Mouse (Mus musculus): Measurements from ENCODE around the gene Tcf7l1.

The Tcf7l1 gene

DNA sequence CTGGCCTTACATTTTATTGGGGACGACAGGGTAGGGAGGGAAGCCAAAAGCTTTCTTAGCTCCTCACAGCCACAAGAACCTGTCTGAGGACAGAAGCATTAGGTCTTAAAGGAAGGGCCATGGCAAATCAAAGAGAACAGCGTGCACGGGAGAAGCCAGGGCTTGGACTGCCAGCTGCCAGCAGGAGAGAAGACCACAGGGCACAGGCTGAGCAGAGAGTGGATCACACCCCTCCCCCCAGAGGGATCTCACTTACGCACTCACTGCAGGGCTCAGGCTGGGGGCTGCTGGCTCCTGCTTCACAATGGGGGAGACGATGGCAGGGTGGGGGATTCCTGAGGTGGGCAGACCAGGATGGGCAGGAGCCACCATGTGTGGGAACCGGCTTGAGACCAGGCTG lies 157.4 kb downstream of the Tcf7l1 start:
- no peak for DNase-seq (ENCODE audit: inconsistent age in 2 of 2, low spot score in 1 of 2)

DNA sequence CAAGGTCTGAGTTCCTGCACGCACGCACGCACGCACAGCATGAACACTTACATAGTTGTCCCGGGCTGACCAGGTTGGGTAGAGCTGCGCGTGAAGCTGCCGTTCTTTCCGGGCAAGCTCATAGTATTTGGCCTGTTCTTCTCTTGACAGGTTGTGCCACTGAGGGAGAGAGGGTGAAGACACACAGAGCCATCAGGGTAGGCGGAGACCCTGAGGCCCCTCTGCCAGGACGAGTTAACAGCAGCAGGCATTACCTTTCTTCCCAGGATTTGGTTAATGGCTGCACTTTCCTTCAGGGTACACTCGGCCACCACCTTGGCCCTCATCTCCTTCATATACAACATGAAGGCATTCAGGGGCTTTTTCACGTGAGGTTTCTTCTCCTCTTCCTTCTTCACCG lies 158.1 kb downstream of the Tcf7l1 start:
- DNase-seq (ENCODE audit: inconsistent age in 2 of 2, low spot score in 1 of 2), result no peak

DNA sequence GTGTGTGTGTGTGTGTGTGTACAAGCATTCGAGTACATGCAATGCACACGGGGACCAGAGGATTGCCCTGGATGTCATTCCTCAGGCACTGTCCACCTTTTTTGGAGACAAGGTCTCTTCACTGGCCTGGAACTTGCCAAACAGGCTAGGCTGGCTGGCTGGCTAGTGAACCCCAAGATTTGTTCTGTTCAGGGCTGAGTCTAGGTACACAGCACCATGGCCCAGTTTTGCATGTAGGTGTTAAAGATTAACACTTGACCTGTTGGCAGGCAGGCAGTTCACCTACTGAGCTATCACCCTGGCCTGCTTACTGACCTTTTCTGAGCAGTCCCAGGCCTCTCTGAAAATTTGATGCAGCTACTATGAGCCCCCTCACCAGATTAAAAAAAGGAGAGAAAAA lies 158.7 kb downstream of the Tcf7l1 start:
- no peak for DNase-seq (ENCODE audit: inconsistent age in 2 of 2, low spot score in 1 of 2)

DNA sequence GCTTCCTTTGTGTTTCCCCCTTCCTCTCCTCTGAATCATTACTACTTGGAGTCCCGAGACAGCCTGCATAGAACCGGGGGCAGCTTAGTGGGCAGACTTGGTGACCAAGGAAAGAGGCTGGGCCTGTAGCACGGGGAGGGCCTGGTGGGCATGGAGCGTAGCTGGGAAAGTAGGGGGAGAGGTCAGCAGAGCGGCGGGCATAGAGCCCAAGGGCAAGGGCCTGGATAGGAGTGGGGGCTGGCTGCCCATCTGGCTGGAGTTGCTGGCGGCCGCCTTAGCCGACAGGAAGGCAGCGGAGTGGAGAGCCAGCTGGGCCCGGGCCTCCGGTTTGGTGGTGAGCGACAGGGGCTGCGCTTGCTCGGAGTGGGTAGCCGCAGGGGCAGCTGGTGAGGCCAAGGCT lies 161.8 kb downstream of the Tcf7l1 start:
- no peak for DNase-seq (ENCODE audit: inconsistent age in 2 of 2, low spot score in 1 of 2)

DNA sequence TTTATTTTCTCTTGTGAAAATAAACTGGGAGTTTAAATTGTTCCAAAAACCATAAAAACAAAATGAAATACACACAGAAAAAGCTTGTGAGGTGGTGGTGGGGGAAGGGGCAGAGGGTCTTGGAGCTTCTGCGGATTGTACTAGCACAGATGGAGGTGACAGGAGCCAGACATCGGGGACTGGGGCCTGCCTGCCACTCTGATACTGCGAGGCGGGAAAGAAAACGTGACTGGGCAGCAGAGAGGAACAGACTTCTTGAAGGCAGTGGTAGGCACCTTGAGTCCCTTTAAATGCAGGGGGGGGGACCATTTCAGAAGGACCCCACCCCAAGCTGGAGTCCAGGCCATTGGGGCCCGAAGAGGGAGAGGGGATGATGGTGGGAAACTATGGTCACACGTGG lies 162.7 kb downstream of the Tcf7l1 start:
- no peak for DNase-seq (ENCODE audit: inconsistent age in 2 of 2, low spot score in 1 of 2)

DNA sequence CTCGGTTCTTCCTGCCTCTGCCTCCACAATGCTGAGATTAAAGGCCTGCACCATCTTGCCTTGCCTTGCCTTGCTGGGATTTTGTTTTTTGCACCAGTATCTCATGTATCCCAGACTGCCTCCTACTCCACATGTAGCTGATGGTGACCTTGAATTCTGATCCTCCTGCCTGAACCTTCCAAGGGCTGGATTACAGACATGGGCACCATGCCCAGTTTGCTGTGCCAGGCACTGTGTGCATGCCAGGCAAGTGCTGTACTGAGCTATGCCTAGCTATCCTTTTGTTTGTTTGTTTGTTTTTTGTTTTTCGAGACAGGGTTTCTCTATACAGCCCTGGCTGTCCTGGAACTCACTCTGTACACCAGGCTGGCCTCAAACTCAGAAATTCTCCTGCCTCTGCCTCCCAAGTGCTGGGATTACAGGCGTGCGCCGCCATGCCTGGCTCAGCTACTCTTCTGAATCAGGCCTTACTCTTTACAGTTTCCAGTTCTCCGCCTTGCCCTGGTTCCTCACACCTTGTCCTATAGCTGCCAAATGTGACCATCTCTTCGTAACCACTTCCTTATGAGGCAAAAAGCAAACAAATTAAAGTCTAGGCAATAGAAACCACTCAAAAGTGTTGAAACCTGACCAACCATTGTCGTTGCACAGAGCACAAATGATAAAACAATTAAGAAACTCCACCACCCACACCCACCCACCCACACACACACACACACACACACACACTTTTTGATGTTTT lies 165.2 kb downstream of the Tcf7l1 start:
- DNase-seq (ENCODE audit: inconsistent age in 2 of 2, low spot score in 1 of 2), result peak; percentile 73 to 86

DNA sequence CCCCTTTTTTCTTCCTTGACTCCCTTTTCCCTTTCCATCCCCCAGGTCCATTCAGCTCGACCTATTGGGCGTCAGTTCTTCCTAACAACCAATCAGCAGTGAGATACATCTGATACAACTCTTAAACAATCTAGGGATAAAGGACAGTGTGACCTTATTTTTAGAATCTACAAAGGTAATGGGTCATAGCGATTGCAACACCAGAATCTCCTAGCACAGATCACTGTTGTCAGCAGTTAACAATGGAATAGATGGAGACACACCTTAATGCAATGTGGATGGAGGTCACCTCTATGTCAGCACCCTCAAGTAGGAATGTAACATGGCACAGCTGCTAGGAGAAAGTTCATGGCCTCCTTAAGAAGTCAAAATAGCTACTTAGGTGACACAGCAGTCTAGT lies 166.1 kb downstream of the Tcf7l1 start:
- peak in 1 of 2 experiments; percentile 34 for DNase-seq (ENCODE audit: inconsistent age in 2 of 2, low spot score in 1 of 2)

DNA sequence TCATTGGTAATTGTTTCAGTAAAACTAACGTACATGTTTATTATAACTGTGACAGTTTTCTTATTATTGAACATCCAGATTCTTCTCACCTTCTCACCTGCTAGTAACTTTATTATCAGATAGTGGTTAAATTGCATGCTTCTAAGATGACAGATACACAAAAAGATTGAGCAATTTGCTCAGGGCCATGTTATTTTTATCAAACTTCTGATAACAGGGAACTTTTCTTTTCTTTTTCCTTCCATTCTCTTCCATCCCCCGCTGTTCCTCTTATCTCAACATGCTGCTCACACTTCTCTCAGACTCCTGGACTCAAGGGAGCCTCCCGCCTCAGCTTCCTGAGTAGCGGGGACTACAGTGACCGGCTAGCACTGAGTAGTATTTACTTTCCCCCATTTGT lies 168.1 kb downstream of the Tcf7l1 start:
- DNase-seq (ENCODE audit: inconsistent age in 2 of 2, low spot score in 1 of 2), result no peak

DNA sequence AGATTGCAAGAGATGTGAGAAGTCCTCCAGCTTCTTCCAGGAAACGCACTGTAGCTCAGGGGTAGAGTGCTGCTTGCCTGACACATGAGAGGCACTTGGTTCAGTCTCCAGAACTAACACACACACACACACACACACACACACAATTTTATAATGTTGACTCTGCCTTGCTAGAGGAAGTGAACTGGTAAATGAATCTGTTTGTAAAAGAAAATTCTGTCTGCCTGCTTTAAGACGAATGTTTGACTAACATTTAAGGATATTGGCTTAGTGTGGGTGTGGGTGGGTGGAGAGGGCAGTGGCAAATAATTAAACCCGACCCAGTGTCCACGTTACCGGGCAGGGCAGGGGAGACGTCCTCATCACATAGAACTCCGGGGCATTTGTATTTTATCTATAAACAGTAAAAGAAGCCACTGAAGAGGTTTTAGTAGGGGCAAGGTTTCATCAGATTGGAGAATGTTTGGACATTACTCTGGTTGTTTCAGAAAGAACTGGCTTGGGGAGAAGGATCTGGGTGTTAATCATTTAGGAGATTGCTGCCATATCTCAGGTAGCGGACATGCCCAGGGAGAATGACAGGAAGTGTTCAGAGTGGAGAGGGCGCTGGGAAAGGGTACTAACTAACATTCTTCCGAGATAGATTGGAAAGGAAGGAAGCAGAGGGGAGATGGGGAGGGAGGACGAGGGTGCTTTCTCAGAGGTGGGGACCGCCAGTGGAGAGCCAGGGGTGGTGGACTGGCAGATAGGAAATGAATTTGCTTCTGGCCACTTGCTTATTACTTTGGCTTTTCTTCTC lies 169.1 kb downstream of the Tcf7l1 start:
- DNase-seq (ENCODE audit: inconsistent age in 2 of 2, low spot score in 1 of 2), result peak in 1 of 2 experiments; percentile 23

DNA sequence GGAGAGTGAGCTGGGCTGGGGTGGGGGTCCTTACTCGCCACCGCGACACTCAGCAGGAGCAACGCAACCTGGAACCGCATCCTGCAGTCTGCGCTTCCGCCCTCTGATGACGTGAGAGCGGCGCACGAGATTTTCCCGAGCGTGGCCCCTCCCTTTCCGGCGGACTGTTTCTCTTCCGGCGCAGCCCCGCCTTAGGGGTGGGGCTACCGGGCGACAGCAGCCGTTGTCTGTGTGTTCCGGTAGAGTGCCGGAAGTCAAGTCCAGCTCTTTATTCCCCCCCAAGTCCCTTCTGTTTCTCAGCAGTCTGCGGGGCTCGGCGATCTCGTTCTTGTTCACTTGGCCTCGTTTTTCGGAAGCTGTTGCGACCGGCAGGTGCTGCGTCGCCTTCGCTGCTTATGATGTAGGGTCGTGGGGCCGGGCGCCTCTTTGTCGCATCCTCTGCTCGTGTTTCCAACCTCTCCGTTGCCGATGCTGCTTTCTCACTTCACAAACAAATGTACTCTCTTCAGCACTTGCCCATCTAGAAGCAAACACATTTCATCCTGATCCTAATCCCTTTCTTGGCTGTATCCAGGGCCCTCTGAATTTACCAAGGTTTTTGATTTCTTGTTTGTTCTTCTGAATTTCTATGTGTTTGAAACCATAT lies 172.3 kb downstream of the Tcf7l1 start, which contains the start of gene Tgoln1:
Gene Tgoln1, minus strand, starts transcription at position 358 of the 646 bp plus-strand sequence.
- peak; percentile 95 to 97 for DNase-seq (ENCODE audit: inconsistent age in 2 of 2, low spot score in 1 of 2)

DNA sequence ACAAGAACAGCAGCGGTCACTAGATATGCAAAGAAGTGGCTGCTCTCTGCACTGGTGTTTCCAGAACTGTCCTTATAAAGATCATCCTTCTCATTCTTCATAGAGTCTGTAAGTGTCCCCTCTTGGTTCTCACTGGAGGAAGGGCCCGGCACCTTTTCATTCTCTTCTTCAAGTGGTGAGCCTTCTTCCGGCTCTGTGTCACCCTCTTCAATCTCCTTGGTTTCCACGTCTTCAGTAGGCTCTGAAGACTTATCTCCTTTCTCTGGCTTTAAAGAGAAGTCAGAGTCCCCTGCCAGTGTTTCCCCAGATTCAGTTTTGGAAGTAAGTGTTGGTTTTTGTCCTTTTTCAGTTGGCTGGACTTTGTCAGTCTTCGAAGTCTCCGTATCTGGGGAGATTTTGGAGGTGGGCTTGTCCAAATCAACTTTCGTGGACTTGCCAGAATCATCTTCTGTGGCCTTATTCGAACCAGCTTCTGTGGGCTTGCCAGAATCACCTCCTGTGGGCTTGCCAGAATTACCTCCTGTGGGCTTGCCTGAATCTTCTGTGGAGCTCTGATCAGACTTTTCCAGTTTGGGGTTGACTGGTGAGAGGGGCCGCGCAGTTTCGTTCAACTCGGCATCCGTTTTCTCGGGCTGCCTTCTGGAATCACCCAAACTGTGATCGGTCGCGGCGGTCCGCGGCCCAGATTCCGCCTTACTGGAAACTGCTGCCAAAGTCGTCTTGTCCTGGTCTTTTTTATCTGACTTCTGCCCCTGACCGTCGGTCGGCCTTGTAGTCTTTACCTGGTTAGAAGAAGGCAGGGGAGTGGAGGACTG lies 173.3 kb downstream of the Tcf7l1 start:
- peak in 1 of 2 experiments; percentile 68 for DNase-seq (ENCODE audit: inconsistent age in 2 of 2, low spot score in 1 of 2)

DNA sequence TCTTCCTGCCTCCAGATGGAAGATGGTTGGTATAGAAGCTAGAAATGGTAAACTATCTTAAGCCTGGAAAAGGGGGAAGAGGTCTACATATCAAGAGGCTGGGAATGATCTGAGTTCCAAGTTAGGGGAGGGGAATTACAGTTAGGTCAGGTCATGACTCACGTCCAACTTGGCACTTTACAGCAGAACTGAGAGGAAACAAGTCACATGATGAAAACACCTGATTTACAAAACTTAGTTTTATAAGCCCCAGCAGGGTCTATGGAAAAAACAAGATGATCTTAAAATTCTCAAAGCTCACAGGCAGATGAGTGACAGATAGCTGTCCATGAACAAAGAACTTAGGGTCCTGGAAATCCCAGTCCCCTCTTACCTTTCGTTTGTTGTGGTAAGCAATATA lies 173.9 kb downstream of the Tcf7l1 start:
- peak in 1 of 2 experiments; percentile 65 for DNase-seq (ENCODE audit: inconsistent age in 2 of 2, low spot score in 1 of 2)

DNA sequence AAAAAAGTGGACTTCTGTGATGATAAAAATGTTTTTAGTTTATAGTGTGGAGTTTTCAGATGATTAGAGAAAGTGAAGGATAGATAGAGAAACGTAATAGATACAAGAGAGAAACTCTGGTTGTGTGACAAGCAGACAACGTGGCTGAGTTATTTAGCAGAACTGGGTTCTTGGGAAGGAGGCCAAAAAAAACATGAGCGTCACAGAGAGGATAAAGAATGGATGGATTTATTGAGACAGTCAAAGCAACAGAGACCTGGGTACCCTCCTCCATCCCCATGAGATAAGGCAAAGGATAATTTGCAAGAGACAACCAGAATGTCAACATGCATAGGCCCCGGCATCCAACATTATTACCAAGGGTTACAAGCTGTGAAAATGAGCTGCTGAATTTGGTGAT lies 178.8 kb downstream of the Tcf7l1 start:
- DNase-seq (ENCODE audit: inconsistent age in 2 of 2, low spot score in 1 of 2), result peak in 1 of 2 experiments; percentile 83

DNA sequence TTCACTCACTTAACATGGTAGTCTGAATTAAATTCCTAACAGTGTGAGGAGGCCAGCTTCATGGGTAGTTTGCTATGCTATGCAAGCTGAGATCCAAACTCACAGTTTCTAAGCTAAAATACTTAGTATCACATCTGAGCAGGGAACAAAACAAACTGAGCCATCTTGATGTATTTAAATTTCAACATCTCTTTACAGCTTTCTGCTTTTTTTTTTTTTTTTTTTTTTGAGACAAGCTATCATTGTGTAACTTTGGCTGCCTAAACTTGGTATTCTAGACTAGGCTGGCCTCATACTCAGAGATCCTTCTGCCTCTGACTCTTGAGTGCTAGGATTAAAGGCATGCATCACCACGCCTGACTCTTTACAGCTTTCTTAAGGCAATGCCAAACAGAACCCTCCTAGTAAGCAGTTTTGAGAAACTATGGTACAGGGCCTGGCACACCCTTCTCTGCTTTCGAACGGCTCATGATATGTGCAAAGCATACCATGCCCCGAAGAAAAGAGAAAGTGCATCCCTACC lies 180.3 kb downstream of the Tcf7l1 start:
- no peak for DNase-seq (ENCODE audit: inconsistent age in 2 of 2, low spot score in 1 of 2)

DNA sequence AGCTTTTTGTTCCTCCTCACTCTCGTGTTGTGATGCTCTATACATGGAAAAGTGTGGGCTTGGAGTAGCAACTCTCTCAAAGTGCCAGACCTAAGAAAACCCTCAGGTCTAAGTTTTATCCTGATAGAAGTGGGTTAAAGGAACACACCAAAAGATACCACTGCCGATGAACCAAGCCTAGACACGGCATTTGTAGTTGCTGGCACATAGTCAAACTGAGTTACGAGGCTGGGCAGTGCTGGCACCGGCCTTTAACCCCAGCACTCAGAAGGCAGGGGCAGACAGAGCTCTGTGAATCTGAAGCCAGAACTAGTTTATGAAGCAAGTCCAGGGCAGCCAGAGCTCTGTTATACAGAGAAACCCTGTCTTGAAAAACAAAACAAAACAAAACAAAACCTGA lies 181.4 kb downstream of the Tcf7l1 start:
- peak in 1 of 2 experiments; percentile 58 for DNase-seq (ENCODE audit: inconsistent age in 2 of 2, low spot score in 1 of 2)

DNA sequence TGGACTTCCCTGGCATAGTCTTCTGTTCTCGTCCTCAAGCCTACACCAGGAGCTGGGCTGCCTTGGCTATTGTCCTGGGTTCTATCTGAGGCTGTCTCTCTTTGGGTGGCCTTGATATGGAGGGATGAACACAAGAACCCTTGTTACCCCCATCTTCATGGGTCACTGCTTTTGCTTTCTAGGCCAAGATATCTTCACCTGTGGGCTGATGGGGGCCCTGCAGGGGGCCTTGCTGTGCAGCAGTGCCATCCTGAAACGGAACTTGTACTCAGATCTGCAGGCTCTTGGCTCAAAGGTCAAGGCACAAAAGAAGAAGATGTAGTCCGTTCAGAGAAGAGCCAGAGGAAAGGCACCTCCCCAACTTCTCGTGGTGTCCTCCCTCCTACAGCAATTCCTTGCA lies 182.0 kb downstream of the Tcf7l1 start:
- DNase-seq (ENCODE audit: inconsistent age in 2 of 2, low spot score in 1 of 2), result peak in 1 of 2 experiments; percentile 28

DNA sequence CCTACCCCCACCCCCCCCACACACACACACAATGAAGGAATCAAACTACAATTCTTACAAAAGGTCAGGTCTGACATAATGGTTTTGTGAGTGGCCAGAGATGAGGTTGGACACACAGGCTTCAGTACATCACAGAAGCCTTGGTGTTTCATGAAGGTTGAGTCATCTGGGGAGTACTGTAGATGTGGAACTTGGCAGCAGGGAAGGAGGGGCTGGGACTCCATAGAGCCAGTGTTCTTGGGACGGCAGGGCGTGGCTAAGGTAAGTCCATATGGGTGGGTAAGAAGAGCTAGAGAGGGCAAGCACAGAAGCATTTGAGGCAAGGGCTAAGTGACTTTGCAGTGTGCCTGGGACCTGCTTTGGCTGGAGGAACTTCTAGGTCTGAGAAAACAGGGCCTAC lies 185.0 kb downstream of the Tcf7l1 start:
- DNase-seq (ENCODE audit: inconsistent age in 2 of 2, low spot score in 1 of 2), result peak; percentile 59 to 64

DNA sequence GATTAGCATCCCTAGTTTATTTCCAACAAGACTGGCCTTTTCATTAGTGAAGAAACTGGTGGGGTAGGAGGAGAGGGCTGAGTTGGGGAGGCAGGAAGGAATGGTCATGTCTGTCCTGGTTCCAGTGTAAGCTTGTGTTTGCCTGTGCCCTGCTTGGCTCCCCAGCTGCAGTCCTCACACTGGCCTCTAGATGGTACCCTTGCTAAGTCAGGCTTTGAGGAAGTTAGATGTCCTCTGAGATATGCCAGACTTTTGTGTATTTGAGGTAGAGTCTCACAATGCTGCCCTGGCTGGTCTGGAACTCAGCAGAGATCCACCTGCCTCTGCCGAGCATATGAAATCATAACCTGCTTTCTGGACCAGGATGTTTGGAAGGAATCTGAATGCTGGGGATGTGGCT lies 187.3 kb downstream of the Tcf7l1 start:
- DNase-seq (ENCODE audit: inconsistent age in 2 of 2, low spot score in 1 of 2), result peak; percentile 85 to 96

DNA sequence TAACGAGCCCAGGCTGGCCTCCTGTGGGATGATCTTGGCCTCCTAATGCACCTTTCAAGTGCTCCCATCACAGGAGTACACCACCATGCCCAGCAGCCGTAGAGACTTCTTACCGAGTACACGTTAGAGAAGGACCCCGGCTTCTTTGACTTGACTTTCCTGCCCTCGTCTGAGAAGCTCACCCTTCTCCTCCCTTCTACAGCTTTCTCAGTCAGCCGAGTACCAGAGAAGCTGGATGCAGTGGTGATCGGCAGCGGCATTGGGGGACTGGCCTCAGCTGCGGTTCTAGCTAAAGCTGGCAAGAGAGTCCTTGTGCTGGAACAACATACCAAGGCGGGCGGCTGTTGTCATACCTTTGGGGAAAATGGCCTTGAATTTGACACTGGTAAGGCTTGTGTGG lies 188.3 kb downstream of the Tcf7l1 start:
- peak; percentile 51 to 69 for DNase-seq (ENCODE audit: inconsistent age in 2 of 2, low spot score in 1 of 2)

DNA sequence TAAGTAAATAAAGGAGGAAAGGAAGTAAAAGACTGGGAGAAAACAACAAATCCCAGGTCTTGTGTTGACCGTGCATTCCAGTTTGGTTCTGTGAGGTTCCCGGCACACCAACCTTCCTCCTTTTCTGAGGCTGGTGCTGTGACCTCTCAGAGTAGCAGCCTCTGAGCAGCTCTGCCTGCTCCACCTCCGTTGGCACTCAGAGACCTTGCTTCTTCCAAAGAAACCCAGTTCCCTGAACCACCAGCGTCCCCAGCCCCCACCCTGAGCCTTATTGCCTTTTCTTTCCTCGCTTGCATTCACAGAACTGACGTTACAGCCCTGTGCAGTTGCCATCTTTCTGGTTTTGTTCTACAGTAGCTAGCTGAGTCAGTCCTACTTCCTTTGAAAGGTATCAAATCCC lies 188.8 kb downstream of the Tcf7l1 start:
- peak in 1 of 2 experiments; percentile 76 for DNase-seq (ENCODE audit: inconsistent age in 2 of 2, low spot score in 1 of 2)

All from adrenal gland, adult (tissue).